Mouse (Mus musculus) left cerebral cortex, postnatal 14 days (tissue): ENCODE results near the gene Dnah6. TPM values are rescaled to one million over a fixed set of nuclear protein-coding genes. Genes with fewer than 3 reads are reported as not detected.
A peak's percentile ranks its signal among the peaks of the same experiment; 100 is the strongest.

Experiments used
- DNase-seq, 2 experiments: peaks; one replicate each; pipeline ENCODE4 v3.0.0; 2021 to 2022; ENCODE audit warnings: low spot score in 2 of 2, mixed read lengths in 1 of 2
- intact Hi-C: fragments of 180-260 bp; cut with DNase I; formaldehyde crosslinking; loops from one replicate; pipeline ENCODE4 v1.15.1; 2025
- long read RNA-seq, 2 experiments: library from polyadenylated mRNA; stranded (forward); transcript quantifications; one replicate each; pipeline ENCODE4 v2.0.0; 2021
- total RNA-seq, 2 experiments: library from RNA; stranded (reverse); gene quantifications; 2 replicates each; pipeline ENCODE4 v1.2.3; 2021

The Dnah6 gene
- total RNA-seq = under 1 TPM; 0.66 TPM
- long read RNA-seq, experiment 1, partial matches to known transcripts = 1 of 4 reads
- long read RNA-seq, experiment 1, other reads (novel, unspliced or antisense) = 3 of 4 reads
- long read RNA-seq, experiment 2, partial matches to known transcripts = 1 of 2 reads
- long read RNA-seq, experiment 2, other reads (novel, unspliced or antisense) = 1 of 2 reads

GRCm38 (mm10) chr6:73221189-73221957 lies at the start of gene Dnah6:
Gene Dnah6, minus strand, starts transcription at chr6:73221651.
- intact Hi-C loops = no loop called here
- DNase-seq = peak; percentile 93 to 97

GRCm38 (mm10) chr6:73269374-73269773 lies 47.9 kb upstream of the Dnah6 start:
- intact Hi-C loops = no loop called here
- no peak for DNase-seq

- intact Hi-C loops = no loop called here
Observed at GRCm38 (mm10) chr6:73267738-73268311, 46.4 kb upstream of the Dnah6 start.

GRCm38 (mm10) chr6:73264801-73265200 lies 43.4 kb upstream of the Dnah6 start:
- intact Hi-C loops = no loop called here

More at GRCm38 (mm10) chr6:73267738-73268311, 46.4 kb upstream of the Dnah6 start:
- DNase-seq = no peak

GRCm38 (mm10) chr6:73260110-73260509 lies 38.7 kb upstream of the Dnah6 start:
- intact Hi-C loops = no loop called here
- peak in 1 of 2 experiments; percentile 32 for DNase-seq

More at GRCm38 (mm10) chr6:73264801-73265200, 43.4 kb upstream of the Dnah6 start:
- no peak for DNase-seq

- DNase-seq = no peak
- intact Hi-C loops = no loop called here
Observed at GRCm38 (mm10) chr6:73257068-73257467, 35.6 kb upstream of the Dnah6 start.

GRCm38 (mm10) chr6:73254307-73255228 lies 33.1 kb upstream of the Dnah6 start:
- intact Hi-C loops = no loop called here
- DNase-seq = no peak

GRCm38 (mm10) chr6:73253584-73253983 lies 32.1 kb upstream of the Dnah6 start:
- intact Hi-C loops = no loop called here
- DNase-seq = no peak

GRCm38 (mm10) chr6:73253006-73253405 lies 31.6 kb upstream of the Dnah6 start:
- DNase-seq = no peak
- intact Hi-C loops = no loop called here

- intact Hi-C loops = no loop called here
Observed at GRCm38 (mm10) chr6:73252396-73252795, 30.9 kb upstream of the Dnah6 start.

GRCm38 (mm10) chr6:73251336-73251735 lies 29.9 kb upstream of the Dnah6 start:
- intact Hi-C loops = no loop called here
- no peak for DNase-seq

More at GRCm38 (mm10) chr6:73252396-73252795, 30.9 kb upstream of the Dnah6 start:
- no peak for DNase-seq

GRCm38 (mm10) chr6:73249851-73250250 lies 28.4 kb upstream of the Dnah6 start:
- intact Hi-C loops = no loop called here
- no peak for DNase-seq

GRCm38 (mm10) chr6:73249049-73249422 lies 27.6 kb upstream of the Dnah6 start:
- DNase-seq = peak in 1 of 2 experiments; percentile 43
- intact Hi-C loops = no loop called here

- intact Hi-C loops = no loop called here
- peak; percentile 89 to 94 for DNase-seq
Observed at GRCm38 (mm10) chr6:73248237-73249048, 27.0 kb upstream of the Dnah6 start, which contains the start of gene Suclg1. Gene Suclg1, plus strand, starts transcription at chr6:73248382.

- intact Hi-C loops = no loop called here
- DNase-seq = peak in 1 of 2 experiments; percentile 45
Observed at GRCm38 (mm10) chr6:73247452-73247851, 26.0 kb upstream of the Dnah6 start.

- no peak for DNase-seq
- intact Hi-C loops = no loop called here
Observed at GRCm38 (mm10) chr6:73246821-73247220, 25.4 kb upstream of the Dnah6 start.

GRCm38 (mm10) chr6:73235650-73236049 lies 14.2 kb upstream of the Dnah6 start:
- no peak for DNase-seq
- intact Hi-C loops = no loop called here

GRCm38 (mm10) chr6:73234302-73234900 lies 12.9 kb upstream of the Dnah6 start:
- DNase-seq = no peak
- intact Hi-C loops = no loop called here
